Mouse (Mus musculus): ENCODE data around the gene Ffar1. TPM values are rescaled to one million over a fixed set of nuclear protein-coding genes. Genes with fewer than 3 reads are reported as not detected.

Gene Ffar1
- not detected in 2 replicates for polyA plus RNA-seq (2015; fragmentation: Nextera tagmentation; extraction: Ambion mirVana)

GRCm38 (mm10) chr7:30861464-30861863, at the start of gene Ffar1:
TSS of gene Ffar1 (minus strand) at chr7:30861564.
- H3K9ac ChIP-seq, result no peak within 1 kb of the TSS
- H3K27me3 ChIP-seq, result peaks cover 36% of the 10 kb centered on the region
- no peaks in the 10 kb centered on the region for H3K9me3 ChIP-seq (replicated peaks)
- H3K4me1 ChIP-seq (replicated peaks), result peaks cover 7% of the 10 kb centered on the region
- no peaks in the 10 kb centered on the region for H3K36me3 ChIP-seq
- H3K4me2 ChIP-seq, result no peak within 1 kb of the TSS
- H3K4me3 ChIP-seq, result no peak within 1 kb of the TSS
- 80% methylated on average over 12 of the region's 12 CpGs for WGBS
- ATAC-seq (replicated peaks; ENCODE audit: insufficient number of reproducible peaks, insufficient read depth, low FRiP score, low read depth), result no peak
- no peak within 1 kb of the TSS for H3K27ac ChIP-seq

- H3K9ac ChIP-seq, result no peak overlapping the region
- no peak overlapping the region for H3K4me3 ChIP-seq
- ATAC-seq (replicated peaks; ENCODE audit: insufficient number of reproducible peaks, insufficient read depth, low FRiP score, low read depth), result no peak
- H3K27me3 ChIP-seq, result peaks cover 31% of the 10 kb centered on the region
- WGBS, result 72% methylated on average over 6 of the region's 6 CpGs
- no peak overlapping the region for H3K4me2 ChIP-seq
- no peaks in the 10 kb centered on the region for H3K9me3 ChIP-seq (replicated peaks)
- no peaks in the 10 kb centered on the region for H3K36me3 ChIP-seq
- no peak overlapping the region for H3K27ac ChIP-seq
- H3K4me1 ChIP-seq (replicated peaks), result peaks cover 16% of the 10 kb centered on the region
These were observed 48.4 kb upstream of the Ffar1 start for GRCm38 (mm10) chr7:30909773-30910172.

DNA sequence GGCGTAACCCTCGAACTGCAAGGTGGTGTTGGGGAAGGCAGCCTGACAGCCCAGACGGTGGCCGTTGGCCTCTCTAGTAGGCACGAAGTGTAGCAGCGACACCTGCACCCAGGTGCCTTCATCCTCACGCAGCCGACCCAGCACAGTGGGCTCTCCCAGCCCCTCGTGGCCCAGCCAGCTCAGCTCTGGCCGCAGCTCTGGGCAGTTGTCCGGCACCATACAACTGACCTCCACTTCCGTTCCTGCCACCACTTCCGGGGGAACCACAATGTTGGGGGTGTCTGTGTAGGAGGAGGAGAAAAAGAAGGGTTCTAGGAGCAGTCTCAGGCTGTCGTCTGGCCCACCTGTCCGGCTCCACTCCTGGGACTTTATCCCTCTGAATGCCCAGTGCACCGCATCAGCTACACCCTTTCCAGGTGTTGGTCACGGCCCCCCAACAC, 47.6 kb upstream of the Ffar1 start:
- no peaks in the 10 kb centered on the region for H3K9me3 ChIP-seq (replicated peaks)
- peaks cover 30% of the 10 kb centered on the region for H3K27me3 ChIP-seq
- H3K36me3 ChIP-seq, result no peaks in the 10 kb centered on the region
- no peak for ATAC-seq (replicated peaks; ENCODE audit: insufficient number of reproducible peaks, insufficient read depth, low FRiP score, low read depth)
- no peak overlapping the region for H3K27ac ChIP-seq
- H3K4me1 ChIP-seq (replicated peaks), result peaks cover 16% of the 10 kb centered on the region
- WGBS, result 22% methylated on average over 17 of the region's 17 CpGs
- no peak overlapping the region for H3K9ac ChIP-seq
- peak overlapping the region; percentile 20 for H3K4me3 ChIP-seq
- peak overlapping the region; percentile 51 for H3K4me2 ChIP-seq

DNA sequence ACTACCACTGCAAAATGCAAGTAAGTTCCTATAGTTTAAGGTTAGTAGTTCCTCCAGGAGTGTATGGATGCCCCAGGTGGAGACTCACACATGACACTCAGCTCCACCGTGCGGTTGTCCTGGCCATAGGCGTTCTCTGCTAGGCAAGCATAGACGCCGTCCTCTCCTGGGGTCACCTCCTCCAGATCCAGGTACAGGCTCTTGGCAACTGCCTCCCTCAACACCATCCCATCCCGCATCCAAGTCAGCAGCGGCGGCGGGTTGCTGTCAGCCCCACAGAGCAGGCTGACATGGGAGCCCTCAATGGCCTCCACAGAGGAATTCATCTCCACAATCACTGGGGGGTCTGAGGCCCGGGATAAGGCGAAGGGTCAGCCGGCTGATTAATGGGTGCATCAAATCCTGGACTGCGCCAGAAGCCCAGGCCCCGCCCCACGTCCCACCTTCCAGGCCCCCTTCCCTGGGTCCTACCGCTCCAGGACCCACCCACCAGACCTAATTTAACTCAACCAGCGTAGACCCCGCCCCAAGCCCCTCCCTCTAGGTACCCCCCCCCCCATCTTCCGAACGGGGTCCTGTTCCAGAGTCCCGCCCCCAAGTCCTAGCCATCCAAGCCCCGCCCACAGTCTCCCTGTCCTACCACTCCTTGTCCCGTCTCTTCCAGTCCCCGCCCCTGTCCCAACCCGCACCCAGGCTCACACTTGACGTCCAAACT, 47.1 kb upstream of the Ffar1 start:
- peaks cover 30% of the 10 kb centered on the region for H3K27me3 ChIP-seq
- peaks cover 14% of the 10 kb centered on the region for H3K4me1 ChIP-seq (replicated peaks)
- H3K36me3 ChIP-seq, result no peaks in the 10 kb centered on the region
- peak overlapping the region; percentile 20 for H3K4me3 ChIP-seq
- H3K9ac ChIP-seq, result no peak overlapping the region
- WGBS, result 2% methylated on average over 25 of the region's 26 CpGs
- H3K4me2 ChIP-seq, result peak overlapping the region; percentile 51
- H3K27ac ChIP-seq, result no peak overlapping the region
- no peaks in the 10 kb centered on the region for H3K9me3 ChIP-seq (replicated peaks)
- 0 out of 2 replicates have a peak, but pooled peaks have one; percentile 15 for ATAC-seq (replicated peaks; ENCODE audit: insufficient number of reproducible peaks, insufficient read depth, low FRiP score, low read depth)

GRCm38 (mm10) chr7:30904042-30904441, 42.7 kb upstream of the Ffar1 start:
- ATAC-seq (replicated peaks; ENCODE audit: insufficient number of reproducible peaks, insufficient read depth, low FRiP score, low read depth), result no peak

DNA sequence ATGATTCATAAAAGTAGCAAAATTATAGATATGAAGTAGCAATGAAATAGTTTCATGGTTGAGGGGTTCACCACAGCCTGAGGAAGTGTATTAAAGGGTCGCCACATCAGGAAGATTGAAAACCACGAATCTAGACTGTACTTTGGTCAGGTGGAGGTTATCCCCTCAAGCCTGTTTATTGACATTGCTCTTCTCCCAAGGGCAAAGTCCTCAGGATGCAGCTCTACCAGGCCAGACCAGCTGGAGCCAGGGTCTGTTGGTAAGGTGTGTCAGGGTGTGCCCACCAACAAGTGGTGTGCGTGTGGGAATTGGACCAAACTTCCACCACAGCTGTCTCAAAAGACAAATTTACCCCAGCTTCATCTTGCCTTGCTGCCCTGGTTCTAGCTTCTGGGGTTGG, 33.9 kb upstream of the Ffar1 start:
- 78% methylated on average over 3 of the region's 3 CpGs for WGBS
- no peaks in the 10 kb centered on the region for H3K9me3 ChIP-seq (replicated peaks)
- no peaks in the 10 kb centered on the region for H3K36me3 ChIP-seq
- H3K4me1 ChIP-seq (replicated peaks), result peaks cover 2% of the 10 kb centered on the region; the same call in 1 of the 2 replicates
- H3K27ac ChIP-seq, result no peak overlapping the region
- H3K9ac ChIP-seq, result no peak overlapping the region
- no peak overlapping the region for H3K4me2 ChIP-seq
- no peak overlapping the region for H3K4me3 ChIP-seq
- no peaks in the 10 kb centered on the region for H3K27me3 ChIP-seq
- no peak for ATAC-seq (replicated peaks; ENCODE audit: insufficient number of reproducible peaks, insufficient read depth, low FRiP score, low read depth)

More at GRCm38 (mm10) chr7:30904042-30904441, 42.7 kb upstream of the Ffar1 start:
- Histone ChIP-seq H3K27ac (no peak overlapping the region), H3K36me3 (no peaks in the 10 kb centered on the region), H3K4me2 (no peak overlapping the region), H3K27me3 (peaks cover 30% of the 10 kb centered on the region), H3K9ac (no peak overlapping the region), H3K4me1 (replicated peaks) (peaks cover 8% of the 10 kb centered on the region), H3K4me3 (no peak overlapping the region), H3K9me3 (replicated peaks) (no peaks in the 10 kb centered on the region)
- WGBS, result 47% methylated on average over 4 of the region's 4 CpGs

- H3K4me2 ChIP-seq, result no peak overlapping the region
- no peaks in the 10 kb centered on the region for H3K9me3 ChIP-seq (replicated peaks)
- WGBS, result 48% methylated on average over 3 of the region's 3 CpGs
- H3K27me3 ChIP-seq, result no peaks in the 10 kb centered on the region
- H3K4me3 ChIP-seq, result no peak overlapping the region
- no peak overlapping the region for H3K9ac ChIP-seq
- no peaks in the 10 kb centered on the region for H3K36me3 ChIP-seq
- H3K27ac ChIP-seq, result no peak overlapping the region
- H3K4me1 ChIP-seq (replicated peaks), result peaks cover 2% of the 10 kb centered on the region; the same call in 1 of the 2 replicates
- no peak for ATAC-seq (replicated peaks; ENCODE audit: insufficient number of reproducible peaks, insufficient read depth, low FRiP score, low read depth)
These were observed 31.2 kb upstream of the Ffar1 start for GRCm38 (mm10) chr7:30892515-30892914.

DNA sequence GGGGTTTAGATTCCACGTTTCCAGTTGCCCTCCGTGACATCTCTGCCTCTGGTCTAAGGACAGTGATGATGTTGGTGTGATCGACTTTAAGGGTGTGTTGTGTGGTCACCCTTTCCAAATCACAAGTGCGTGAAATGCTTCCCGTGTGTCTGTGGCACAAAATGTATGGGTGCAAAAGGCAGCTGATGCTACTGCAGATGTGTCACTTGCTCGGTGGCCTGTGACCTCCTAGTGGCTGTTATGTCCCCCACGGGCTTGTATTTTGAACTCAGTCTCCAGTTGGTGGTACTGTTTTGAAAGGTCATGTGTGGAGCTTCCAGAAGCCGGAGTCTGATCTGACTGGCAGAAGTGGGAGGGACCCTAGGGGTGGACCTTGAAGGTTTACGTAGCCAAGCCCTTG, 30.4 kb upstream of the Ffar1 start:
- no peaks in the 10 kb centered on the region for H3K9me3 ChIP-seq (replicated peaks)
- no peak overlapping the region for H3K4me2 ChIP-seq
- no peak overlapping the region for H3K27ac ChIP-seq
- 82% methylated on average over 9 of the region's 9 CpGs for WGBS
- H3K36me3 ChIP-seq, result no peaks in the 10 kb centered on the region
- no peak for ATAC-seq (replicated peaks; ENCODE audit: insufficient number of reproducible peaks, insufficient read depth, low FRiP score, low read depth)
- H3K9ac ChIP-seq, result no peak overlapping the region
- no peaks in the 10 kb centered on the region for H3K27me3 ChIP-seq
- H3K4me1 ChIP-seq (replicated peaks), result peaks cover 2% of the 10 kb centered on the region; the same call in 1 of the 2 replicates
- H3K4me3 ChIP-seq, result no peak overlapping the region

DNA sequence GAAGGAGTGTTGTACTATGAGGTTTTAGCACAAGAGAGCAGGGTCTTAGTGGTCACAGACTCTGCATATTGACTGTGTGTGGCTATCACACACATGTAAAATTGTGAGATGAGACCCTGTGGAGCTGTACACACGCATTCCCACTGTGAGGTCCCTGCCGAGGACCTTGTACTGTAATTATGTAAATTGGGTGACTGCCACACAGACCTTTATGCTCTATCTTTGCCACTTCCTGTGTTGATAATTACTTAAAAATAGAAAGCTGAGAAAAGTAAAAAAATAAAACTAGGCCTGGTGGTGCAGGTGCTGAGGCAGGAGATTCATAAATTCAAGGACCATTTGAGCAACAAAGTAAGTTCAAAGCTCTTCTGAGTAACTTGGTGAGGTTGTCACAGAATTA, 29.3 kb upstream of the Ffar1 start:
- Histone ChIP-seq H3K27ac (no peak overlapping the region), H3K4me3 (no peak overlapping the region), H3K36me3 (no peaks in the 10 kb centered on the region), H3K4me1 (replicated peaks) (peaks cover 2% of the 10 kb centered on the region; the same call in 1 of the 2 replicates), H3K9me3 (replicated peaks) (no peaks in the 10 kb centered on the region), H3K27me3 (no peaks in the 10 kb centered on the region), H3K4me2 (no peak overlapping the region), H3K9ac (no peak overlapping the region)
- ATAC-seq (replicated peaks; ENCODE audit: insufficient number of reproducible peaks, insufficient read depth, low FRiP score, low read depth), result no peak
- 40% methylated on average over 2 of the region's 2 CpGs for WGBS

GRCm38 (mm10) chr7:30888786-30889185, 27.4 kb upstream of the Ffar1 start:
- no peaks in the 10 kb centered on the region for H3K9me3 ChIP-seq (replicated peaks)
- no peaks in the 10 kb centered on the region for H3K27me3 ChIP-seq
- 78% methylated on average over 7 of the region's 7 CpGs for whole genome bisulfite sequencing
- ATAC-seq (replicated peaks; ENCODE audit: insufficient number of reproducible peaks, insufficient read depth, low FRiP score, low read depth), result no peak
- H3K4me2 ChIP-seq, result no peak overlapping the region
- no peaks in the 10 kb centered on the region for H3K36me3 ChIP-seq
- H3K4me1 ChIP-seq (replicated peaks), result peaks cover 2% of the 10 kb centered on the region; the same call in 1 of the 2 replicates
- H3K27ac ChIP-seq, result no peak overlapping the region
- no peak overlapping the region for H3K4me3 ChIP-seq
- H3K9ac ChIP-seq, result no peak overlapping the region

GRCm38 (mm10) chr7:30887568-30888188, 26.3 kb upstream of the Ffar1 start:
- no peak for ATAC-seq (replicated peaks; ENCODE audit: insufficient number of reproducible peaks, insufficient read depth, low FRiP score, low read depth)
- no peak overlapping the region for H3K4me2 ChIP-seq

More at GRCm38 (mm10) chr7:30887568-30888188, 26.3 kb upstream of the Ffar1 start:
- no peak overlapping the region for H3K27ac ChIP-seq
- H3K4me1 ChIP-seq (replicated peaks), result peaks cover 2% of the 10 kb centered on the region; the same call in 1 of the 2 replicates
- H3K27me3 ChIP-seq, result no peaks in the 10 kb centered on the region
- WGBS, result 79% methylated on average over 14 of the region's 14 CpGs
- H3K9ac ChIP-seq, result no peak overlapping the region
- no peak overlapping the region for H3K4me3 ChIP-seq
- no peaks in the 10 kb centered on the region for H3K36me3 ChIP-seq
- no peaks in the 10 kb centered on the region for H3K9me3 ChIP-seq (replicated peaks)

All from heart, embryonic 15.5 days (tissue).